17 mouse cellular contexts compared by ENCODE assay signal in genomic region chr9:61271243-61271642, GRCm38 (mm10).
"Had no signal": no experiment of that assay in that cellular context is flagged by ENCODE, and none has a peak within 500 bp of the region (broad histone marks: within the 10 kb centered on the region; RNA-seq: fewer than 3 reads in every experiment).

No protein-coding gene starts in this region.

- H3K4me2 ChIP-seq: neural tube, embryonic 12.5 days; neural tube, embryonic 13.5 days; neural tube, embryonic 15.5 days; stomach, embryonic 15.5 days had no signal

- H3K36me3 ChIP-seq: neural tube, embryonic 12.5 days; neural tube, embryonic 13.5 days; neural tube, embryonic 15.5 days; stomach, embryonic 15.5 days had no signal

- H3K27ac ChIP-seq: neural tube, embryonic 12.5 days; neural tube, embryonic 13.5 days; neural tube, embryonic 15.5 days; stomach, embryonic 15.5 days; stomach, postnatal 0 days had no signal

- DNase-seq: retina, postnatal 1 day; right cerebral cortex, adult 18-20 months; right cerebral cortex, postnatal 14 days; right cerebral cortex, postnatal 25 days; right cerebral cortex, postnatal 4 days; spleen, adult 18-20 months; thymus, adult 18-20 months; thymus, adult 2 months; thymus, postnatal 14 days; thymus, postnatal 25 days; thymus, postnatal 36 days; thymus, postnatal 4 days had no signal

- H3K27me3 ChIP-seq: stomach, embryonic 15.5 days had no signal

- H3K9me3 ChIP-seq: neural tube, embryonic 12.5 days; neural tube, embryonic 13.5 days; neural tube, embryonic 15.5 days; stomach, embryonic 15.5 days had no signal

- H3K9ac ChIP-seq: neural tube, embryonic 12.5 days; neural tube, embryonic 13.5 days; neural tube, embryonic 15.5 days; stomach, embryonic 15.5 days had no signal

- H3K4me3 ChIP-seq: neural tube, embryonic 12.5 days; neural tube, embryonic 13.5 days; neural tube, embryonic 15.5 days; stomach, embryonic 15.5 days had no signal
